7 mouse cellular contexts compared by ENCODE assay signal in the genomic region with DNA sequence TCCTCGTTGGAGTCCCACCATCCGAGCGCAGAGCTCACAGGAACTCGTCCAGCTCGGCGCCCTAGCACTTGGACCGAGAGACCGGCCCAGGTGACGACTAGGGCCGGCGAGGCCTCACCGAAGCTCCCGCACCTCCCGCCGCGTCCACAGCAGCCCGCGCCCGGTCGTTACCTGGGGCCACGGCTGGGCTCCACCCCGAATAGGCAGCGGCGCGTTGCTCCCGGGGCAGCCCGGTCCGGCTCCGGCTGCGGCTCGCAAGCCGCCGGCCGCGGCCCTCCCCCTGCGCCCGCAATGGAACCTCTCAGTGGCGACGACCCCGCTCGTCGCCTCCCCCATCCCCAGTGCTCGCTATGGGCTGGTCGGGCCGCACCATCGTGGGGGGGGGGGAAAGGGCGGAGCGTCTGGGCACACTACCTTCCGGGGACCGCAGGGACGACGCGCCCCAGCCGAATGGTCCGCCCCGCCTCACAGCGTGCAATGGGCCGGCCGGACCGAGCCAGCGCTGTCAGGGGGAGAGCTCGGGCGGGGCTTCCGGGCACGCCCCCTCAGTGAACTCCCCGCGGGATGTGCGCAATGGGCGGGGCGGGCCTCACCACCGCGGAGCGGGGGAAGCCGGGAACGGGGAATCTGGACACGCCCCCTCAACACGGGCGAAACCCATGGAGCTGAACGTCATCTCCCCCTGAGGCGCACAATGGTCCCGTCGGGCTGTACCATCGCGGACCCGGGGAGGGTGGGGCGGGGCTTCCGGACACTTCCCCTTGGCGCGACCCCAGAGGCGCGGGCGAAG. TPM values are rescaled to one million over a fixed set of nuclear protein-coding genes. Genes with fewer than 3 reads are reported as not detected.
DNase-seq lines count a peak whose midpoint lies in the region; ATAC-seq and TF ChIP-seq lines count a peak whose summit lies in the region.

A gene (minus strand): TSS at position 350 of the 790 bp plus-strand sequence.

- no peaks in the 10 kb centered on the region for H3K9me3 ChIP-seq in embryonic facial prominence, embryonic 10.5 days
- H3K9me3 ChIP-seq in intestine, postnatal 0 days (ENCODE audit: control insufficient read depth), result no peaks in the 10 kb centered on the region
- no peaks in the 10 kb centered on the region for H3K9me3 ChIP-seq in midbrain, embryonic 12.5 days

- peak within 1 kb of the TSS; percentile 98 for H3K4me3 ChIP-seq in embryonic facial prominence, embryonic 10.5 days
- peak within 1 kb of the TSS; percentile 91 for H3K4me3 ChIP-seq in intestine, postnatal 0 days (ENCODE audit: low read depth, low read length)
- peak within 1 kb of the TSS; percentile 95 for H3K4me3 ChIP-seq in midbrain, embryonic 12.5 days
- H3K4me3 ChIP-seq in small intestine, adult 2 months (ENCODE audit: low read depth, low read length), result peak within 1 kb of the TSS; percentile 88

- no peaks in the 10 kb centered on the region for H3K36me3 ChIP-seq in embryonic facial prominence, embryonic 10.5 days (replicated peaks)
- H3K36me3 ChIP-seq in intestine, postnatal 0 days (ENCODE audit: control insufficient read depth, insufficient read depth), result no peaks in the 10 kb centered on the region
- H3K36me3 ChIP-seq in midbrain, embryonic 12.5 days, result no peaks in the 10 kb centered on the region
- H3K36me3 ChIP-seq in small intestine, adult 2 months (ENCODE audit: control insufficient read depth, insufficient read depth, low read length), result no peaks in the 10 kb centered on the region

- H3K9ac ChIP-seq in intestine, postnatal 0 days (ENCODE audit: low read depth, low read length), result peak within 1 kb of the TSS; percentile 90
- H3K9ac ChIP-seq in midbrain, embryonic 12.5 days (replicated peaks), result peak within 1 kb of the TSS; percentile 93

- under 1% methylated on average over 92 of the region's 92 CpGs for WGBS in embryonic facial prominence, embryonic 10.5 days
- under 1% methylated on average over 72 of the region's 92 CpGs for WGBS in intestine, postnatal 0 days
- under 1% methylated on average over 70 of the region's 92 CpGs for WGBS in midbrain, embryonic 12.5 days
- WGBS in small intestine, adult 2 months, result under 1% methylated on average over 91 of the region's 92 CpGs

- no peaks in the 10 kb centered on the region for H3K27me3 ChIP-seq in embryonic facial prominence, embryonic 10.5 days (replicated peaks; ENCODE audit: low read depth, poor library complexity, severe bottlenecking)
- H3K27me3 ChIP-seq in intestine, postnatal 0 days (replicated peaks; ENCODE audit: control insufficient read depth, insufficient read depth, low read length), result no peaks in the 10 kb centered on the region
- H3K27me3 ChIP-seq in midbrain, embryonic 12.5 days, result no peaks in the 10 kb centered on the region; the same call in none of the 2 replicates
- no peaks in the 10 kb centered on the region for H3K27me3 ChIP-seq in small intestine, adult 2 months (ENCODE audit: control insufficient read depth, insufficient read depth, low read length)

- H3K27ac ChIP-seq in embryonic facial prominence, embryonic 10.5 days (replicated peaks), result peak within 1 kb of the TSS; percentile 94
- peak within 1 kb of the TSS; percentile 96 for H3K27ac ChIP-seq in intestine, postnatal 0 days (ENCODE audit: low read depth, low read length)
- H3K27ac ChIP-seq in midbrain, embryonic 12.5 days (replicated peaks), result peak within 1 kb of the TSS; percentile 89
- peak within 1 kb of the TSS; percentile 99 for H3K27ac ChIP-seq in small intestine, adult 2 months (ENCODE audit: insufficient read depth, low read depth, low read length)

- ATAC-seq in intestine, postnatal 0 days, result peak; percentile 95
- ATAC-seq in midbrain, embryonic 12.5 days (ENCODE audit: low FRiP score, low read depth), result peak; percentile 97

- peaks cover 30% of the 10 kb centered on the region for H3K4me1 ChIP-seq in embryonic facial prominence, embryonic 10.5 days
- H3K4me1 ChIP-seq in intestine, postnatal 0 days (replicated peaks; ENCODE audit: control insufficient read depth, insufficient read depth, low read length), result peaks cover 7% of the 10 kb centered on the region; the same call in 1 of the 2 replicates
- H3K4me1 ChIP-seq in midbrain, embryonic 12.5 days, result peaks cover 31% of the 10 kb centered on the region
- H3K4me1 ChIP-seq in small intestine, adult 2 months (ENCODE audit: control insufficient read depth, insufficient read depth, insufficient read length, low read length), result peaks cover 21% of the 10 kb centered on the region

- no peak for TF ChIP-seq CTCF in intestine, postnatal 0 days (IDR thresholded peaks at IDR 0.05; ENCODE audit: low read depth)
- TF ChIP-seq CTCF in small intestine, adult 2 months (IDR thresholded peaks at IDR 0.05; ENCODE audit: extremely low read depth, insufficient read length, insufficient replicate concordance, low read depth, low read length), result no peak

- TF ChIP-seq POLR2A in small intestine, adult 2 months (IDR thresholded peaks at IDR 0.05; ENCODE audit: low read depth, low read length), result peak; percentile 44

- DNase-seq in adrenal gland, postnatal 10 days, result peak; percentile 99
- DNase-seq in embryonic facial prominence, embryonic 10.5 days (ENCODE audit: low spot score), result peak; percentile 100
- peak; percentile 75 for DNase-seq in gonadal fat pad, adult 2 months (ENCODE audit: low read depth)
- DNase-seq in left cerebral cortex, postnatal 4 days, result peak; percentile 100

- peak within 1 kb of the TSS; percentile 82 for H3K4me2 ChIP-seq in intestine, postnatal 0 days (replicated peaks; ENCODE audit: low read depth)
- H3K4me2 ChIP-seq in midbrain, embryonic 12.5 days (replicated peaks), result peak within 1 kb of the TSS; percentile 97

- intact Hi-C loops in left cerebral cortex, postnatal 4 days (cut with DNase I), result no loop called here

RNA-seq across cellular contexts. Expression of the gene that starts here (rescaled TPM):
- 100 to 1,000 TPM; 100 to 114 TPM for total RNA-seq in adrenal gland, postnatal 10 days (2021)
- polyA plus RNA-seq in embryonic facial prominence, embryonic 10.5 days (2016; fragmentation: Nextera tagmentation; extraction: Ambion mirVana), result 87.6 and 105 TPM in 2 replicates
- 117 and 139 TPM in 2 replicates for polyA plus RNA-seq in gonadal fat pad, adult 2 months (2012; rRNA removed)
- 73.0 and 75.1 TPM in 2 replicates for polyA plus RNA-seq in intestine, postnatal 0 days (2015; fragmentation: Nextera tagmentation; extraction: Ambion mirVana)
- 100 to 1,000 TPM; 111 to 114 TPM for total RNA-seq in left cerebral cortex, postnatal 4 days (2021)
- 109 and 110 TPM in 2 replicates for polyA plus RNA-seq in midbrain, embryonic 12.5 days (2016; fragmentation: Nextera tagmentation; extraction: Ambion mirVana)
- polyA plus RNA-seq in small intestine, adult 2 months (2012; rRNA removed), result 206 and 318 TPM in 2 replicates

Comparison
In these comparisons a context has a peak if more than half of its experiments do, and no peak if none do; other contexts are left out.
1. Peak in every context shown above with its lines: DNase-seq, ATAC-seq, H3K4me3 ChIP-seq and H3K27ac ChIP-seq.